Mouse (Mus musculus): ENCODE results near the gene Gm21885.
A peak's percentile ranks its signal among the peaks of the same experiment; 100 is the strongest.
"Not testable (repeated sequence)": the region's sequence is repeated elsewhere in the genome, so short reads cannot be mapped to it uniquely, and the experiment has no call there.

The Gm21885 gene

GRCm38 (mm10) chr11:94281199-94282181, at the start of gene Gm21885:
Gm21885 (plus strand) TSS chr11:94281873.
- peak; percentile 30 for DNase-seq (ENCODE audit: low spot score)

- DNase-seq (ENCODE audit: low spot score), result peak; percentile 54
Observed at GRCm38 (mm10) chr11:94233405-94233804, 48.3 kb upstream of the Gm21885 start.

- no peak for DNase-seq (ENCODE audit: low spot score)
Observed at GRCm38 (mm10) chr11:94234380-94234779, 47.3 kb upstream of the Gm21885 start.

GRCm38 (mm10) chr11:94234857-94235256, 46.8 kb upstream of the Gm21885 start:
- DNase-seq (ENCODE audit: low spot score), result no peak

- DNase-seq (ENCODE audit: low spot score), result peak; percentile 84
Observed at GRCm38 (mm10) chr11:94236074-94236473, 45.6 kb upstream of the Gm21885 start.

GRCm38 (mm10) chr11:94238786-94239185, 42.9 kb upstream of the Gm21885 start:
- DNase-seq (ENCODE audit: low spot score), result no peak

GRCm38 (mm10) chr11:94239706-94240105, 42.0 kb upstream of the Gm21885 start:
- DNase-seq (ENCODE audit: low spot score), result no peak

GRCm38 (mm10) chr11:94242760-94243421, 38.8 kb upstream of the Gm21885 start:
- no peak for DNase-seq (ENCODE audit: low spot score)

GRCm38 (mm10) chr11:94243422-94244180, 38.1 kb upstream of the Gm21885 start:
- DNase-seq (ENCODE audit: low spot score), result no peak

GRCm38 (mm10) chr11:94244385-94244784, 37.3 kb upstream of the Gm21885 start:
- DNase-seq (ENCODE audit: low spot score), result no peak

- DNase-seq (ENCODE audit: low spot score), result no peak
Observed at GRCm38 (mm10) chr11:94245955-94246788, 35.5 kb upstream of the Gm21885 start, which contains the start of gene Wfikkn2. Wfikkn2 (minus strand) TSS chr11:94246005.

GRCm38 (mm10) chr11:94246789-94247061, 34.9 kb upstream of the Gm21885 start:
- DNase-seq (ENCODE audit: low spot score), result no peak

- DNase-seq (ENCODE audit: low spot score), result no peak
Observed at GRCm38 (mm10) chr11:94253156-94253555, 28.5 kb upstream of the Gm21885 start.

GRCm38 (mm10) chr11:94253691-94254090, 28.0 kb upstream of the Gm21885 start:
- DNase-seq (ENCODE audit: low spot score), result no peak

GRCm38 (mm10) chr11:94255733-94256132, 25.9 kb upstream of the Gm21885 start:
- DNase-seq (ENCODE audit: low spot score), result no peak

GRCm38 (mm10) chr11:94257987-94258386, 23.7 kb upstream of the Gm21885 start:
- no peak for DNase-seq (ENCODE audit: low spot score)

GRCm38 (mm10) chr11:94259814-94260213, 21.9 kb upstream of the Gm21885 start:
- no peak for DNase-seq (ENCODE audit: low spot score)

- DNase-seq (ENCODE audit: low spot score), result no peak
Observed at GRCm38 (mm10) chr11:94261585-94262370, 19.9 kb upstream of the Gm21885 start.

- peak; percentile 40 for DNase-seq (ENCODE audit: low spot score)
Observed at GRCm38 (mm10) chr11:94265134-94265785, 16.4 kb upstream of the Gm21885 start.

GRCm38 (mm10) chr11:94266155-94266554, 15.5 kb upstream of the Gm21885 start:
- DNase-seq (ENCODE audit: low spot score), result not testable (repeated sequence)

Measured in layer of hippocampus, adult 11-12 months (tissue).